Mouse (Mus musculus): ENCODE results near the gene Mdm2. TPM values are rescaled to one million over a fixed set of nuclear protein-coding genes. Genes with fewer than 3 reads are reported as not detected.

Mdm2 gene
- total and polyA plus RNA-seq, 3 experiments: 35.3 to 601 (median 42.2) TPM

DNA sequence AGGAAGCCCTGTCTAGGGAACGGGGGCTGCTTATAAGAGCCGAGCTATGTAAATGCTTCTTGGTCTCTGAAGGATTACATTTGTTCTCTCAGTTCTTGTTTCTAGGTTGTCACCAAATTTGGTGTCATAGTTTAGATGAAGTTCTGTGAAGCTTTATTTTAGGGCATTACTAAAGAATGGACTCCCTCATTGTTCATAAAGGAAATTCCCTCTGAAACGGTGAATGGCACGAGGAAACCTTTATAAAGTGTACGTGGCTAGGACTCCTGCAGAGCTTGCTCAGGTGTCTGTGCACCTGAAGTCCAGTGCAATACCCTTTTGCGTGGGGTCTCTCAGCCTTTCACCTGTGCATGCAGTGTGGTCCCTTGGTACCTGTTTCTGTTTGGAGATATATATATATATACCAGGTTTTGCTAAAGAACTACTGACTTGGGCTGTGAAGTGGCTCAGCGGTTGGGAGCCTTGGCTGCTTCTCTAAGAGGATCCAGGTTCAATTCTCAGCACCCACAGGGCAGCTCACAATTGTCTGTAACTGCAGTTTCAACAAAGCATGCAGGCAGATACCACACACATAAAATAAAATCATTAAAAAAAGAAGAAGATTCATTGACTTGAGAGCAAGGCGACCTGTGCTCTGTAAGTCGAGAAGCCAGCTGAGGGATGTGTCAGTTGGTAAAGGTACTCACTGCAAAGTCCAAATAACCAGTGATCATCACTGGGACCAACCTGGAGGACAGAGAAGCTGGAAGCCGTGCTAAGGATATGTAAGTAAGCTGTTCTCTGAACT lies 49.5 kb upstream of the Mdm2 start:
- peaks cover 0 to 29% of the 10 kb centered on the region in 2 experiments; a peak in 2 of 4 replicates for H3K36me3 ChIP-seq (ENCODE audit: control insufficient read depth in 1 of 2, insufficient read depth in 2 of 2, low read length in 2 of 2)
- TF ChIP-seq ZNF384 (IDR thresholded peaks at IDR 0.05; ENCODE audit: low read depth, low read length) (no peak), USF1 (IDR thresholded peaks at IDR 0.05; ENCODE audit: low read depth, low read length) (no peak), HCFC1 (IDR thresholded peaks at IDR 0.05; ENCODE audit: low read depth, low read length) (no peak), USF2 (IDR thresholded peaks at IDR 0.05; ENCODE audit: borderline replicate concordance in 1 of 2, insufficient read depth in 1 of 2, low read depth in 1 of 2, low read length in 2 of 2) (no peak), ZMIZ1 (IDR thresholded peaks at IDR 0.05; ENCODE audit: low read depth, low read length) (no peak), MEF2A (IDR thresholded peaks at IDR 0.05; ENCODE audit: extremely low read depth, insufficient replicate concordance, low read depth, low read length, poor library complexity, severe bottlenecking) (no peak), ZKSCAN1 (IDR thresholded peaks at IDR 0.05; ENCODE audit: low read depth, low read length) (no peak), TCF12 (IDR thresholded peaks at IDR 0.05; ENCODE audit: low read depth, low read length) (no peak), CHD2 (IDR thresholded peaks at IDR 0.05; ENCODE audit: low read length) (no peak), TAL1 (IDR thresholded peaks at IDR 0.05; ENCODE audit: low read length) (no peak), NRF1 (IDR thresholded peaks at IDR 0.05; ENCODE audit: insufficient read depth, low read depth, low read length, poor library complexity, severe bottlenecking) (no peak), MAFK (IDR thresholded peaks at IDR 0.05; ENCODE audit: borderline replicate concordance, low read depth, low read length) (no peak), POLR2A (IDR thresholded peaks at IDR 0.05; ENCODE audit: control insufficient read depth in 1 of 2, insufficient read depth in 1 of 2, low read depth in 1 of 2, low read length in 2 of 2, poor library complexity in 1 of 2) (no peak), POLR2AphosphoS5 (IDR thresholded peaks at IDR 0.05; ENCODE audit: borderline replicate concordance, low read depth, low read length) (no peak), MAX (IDR thresholded peaks at IDR 0.05; ENCODE audit: low read length) (no peak), MYC (IDR thresholded peaks at IDR 0.05; ENCODE audit: low read depth, low read length) (no peak), E2F4 (IDR thresholded peaks at IDR 0.05; ENCODE audit: borderline replicate concordance, low read depth, low read length) (no peak)

More for the DNA sequence above, 49.5 kb upstream of the Mdm2 start:
- DNase-seq (ENCODE audit: low read depth, low spot score): no peak
- H3K9ac ChIP-seq (ENCODE audit: control insufficient read depth, low read depth, low read length, poor library complexity, severe bottlenecking): no peak overlapping the region
- H3K4me3 ChIP-seq (ENCODE audit: control insufficient read depth in 1 of 2, insufficient read depth in 1 of 2, low read depth in 2 of 2, low read length in 2 of 2): no peak overlapping the region
- no peaks in the 10 kb centered on the region for H3K9me3 ChIP-seq (replicated peaks; ENCODE audit: insufficient read depth, low read length)
- no peaks in the 10 kb centered on the region for H3K4me1 ChIP-seq (ENCODE audit: control insufficient read depth in 1 of 2, insufficient read depth in 2 of 2, low read length in 2 of 2)
- H3K79me2 ChIP-seq (ENCODE audit: control insufficient read depth, insufficient read depth, low read length, poor library complexity): no peaks in the 10 kb centered on the region
- H3K27ac ChIP-seq (ENCODE audit: control insufficient read depth, low read depth, low read length): no peak overlapping the region
- no peaks in the 10 kb centered on the region for H3K27me3 ChIP-seq (ENCODE audit: control insufficient read depth in 1 of 2, insufficient read depth in 2 of 2, low read length in 2 of 2)
